8 mouse cellular contexts compared by ENCODE assay signal in genomic region chr15:96698658-96699448, GRCm38 (mm10). TPM values are rescaled to one million over a fixed set of nuclear protein-coding genes. Genes with fewer than 3 reads are reported as not detected.
DNase-seq lines count a peak whose midpoint lies in the region; ATAC-seq lines count a peak whose summit lies in the region.

No protein-coding gene starts in this region.

- peak overlapping the region; percentile 76 for H3K4me2 ChIP-seq in hindbrain, embryonic 12.5 days (replicated peaks)

- peak overlapping the region; percentile 100 for H3K27ac ChIP-seq in hindbrain, embryonic 12.5 days

- peaks cover 25% of the 10 kb centered on the region for H3K36me3 ChIP-seq in hindbrain, embryonic 12.5 days

- no peaks in the 10 kb centered on the region for H3K9me3 ChIP-seq in hindbrain, embryonic 12.5 days (replicated peaks)

- H3K9ac ChIP-seq in hindbrain, embryonic 12.5 days = peak overlapping the region; percentile 98

- no peaks in the 10 kb centered on the region for H3K27me3 ChIP-seq in hindbrain, embryonic 12.5 days

- H3K4me1 ChIP-seq in hindbrain, embryonic 12.5 days = peaks cover 32% of the 10 kb centered on the region

- H3K4me3 ChIP-seq in hindbrain, embryonic 12.5 days = peak overlapping the region; percentile 91

- ATAC-seq in hindbrain, embryonic 12.5 days (ENCODE audit: low FRiP score) = peak; percentile 86

- WGBS in hindbrain, embryonic 12.5 days = under 1% methylated on average over 79 of the region's 101 CpGs

- peak; percentile 80 for DNase-seq in R1 (ENCODE audit: low read depth, low spot score)
- DNase-seq in cerebellum, postnatal 14 days = peak; percentile 94
- DNase-seq in frontal cortex, postnatal 14 days (ENCODE audit: low spot score in 2 of 2) = peak; percentile 56 to 75
- DNase-seq in layer of hippocampus, postnatal 25 days (ENCODE audit: extremely low spot score in 1 of 2, low spot score in 1 of 2) = peak; percentile 80 to 84
- DNase-seq in lung, postnatal 14 days = peak; percentile 86
- DNase-seq in ovary, postnatal 36 days (ENCODE audit: low spot score) = peak; percentile 88
- peak; percentile 95 for DNase-seq in thymus, postnatal 14 days

RNA-seq across cellular contexts. Expression of gene Slc38a2, which starts 0.7 kb away (rescaled TPM):
- polyA plus RNA-seq in hindbrain, embryonic 12.5 days (2016; fragmentation: Nextera tagmentation; extraction: Ambion mirVana) = 184 and 192 TPM in 2 replicates
- 10 to 100 TPM; 63.3 to 78.4 TPM for total RNA-seq in layer of hippocampus, postnatal 25 days (2021)

RNA-seq across cellular contexts. Expression of gene Slc38a1, which starts 56.1 kb away (rescaled TPM):
- 152 and 155 TPM in 2 replicates for polyA plus RNA-seq in hindbrain, embryonic 12.5 days (2016; fragmentation: Nextera tagmentation; extraction: Ambion mirVana)
- 10 to 100 TPM; 72.8 to 78.3 TPM for total RNA-seq in layer of hippocampus, postnatal 25 days (2021)

Comparison
In these comparisons a context has a peak if more than half of its experiments do, and no peak if none do; other contexts are left out.
1. Peak in every context shown above with its lines: DNase-seq, ATAC-seq, H3K4me3 ChIP-seq and H3K27ac ChIP-seq.